Mouse (Mus musculus): ENCODE measurements around the gene Eepd1.

DNA sequence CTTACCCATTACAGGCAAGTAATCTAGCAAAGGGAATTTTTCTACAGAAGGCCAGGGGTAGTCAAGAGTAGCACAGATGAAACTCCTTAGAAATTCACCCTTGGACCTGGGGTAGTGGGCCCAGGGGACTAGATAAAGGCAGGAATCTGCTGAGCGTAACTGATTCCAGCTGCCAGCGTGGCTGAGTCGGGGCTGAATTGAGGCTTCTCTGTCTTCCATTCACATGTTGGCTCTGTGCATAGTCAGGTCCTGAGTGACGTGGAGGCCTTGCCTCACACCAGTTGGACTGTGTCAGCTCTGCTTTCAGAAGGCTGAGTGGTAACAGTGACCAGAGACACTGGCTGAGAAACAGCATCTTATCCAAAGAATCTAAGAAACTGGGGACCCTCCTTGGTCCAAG is 36.6 kb downstream of the Eepd1 start:
- no peak for TF ChIP-seq CTCF (IDR thresholded peaks at IDR 0.05; ENCODE audit: low read depth)
- no peak for TF ChIP-seq EP300 (optimal IDR thresholded peaks at IDR 0.05)

All from stomach, postnatal 0 days (tissue).